Mouse (Mus musculus): ENCODE data around the gene Rorb. TPM values are rescaled to one million over a fixed set of nuclear protein-coding genes. Genes with fewer than 3 reads are reported as not detected.

The Rorb gene
- total RNA-seq, 2 experiments from 2014 or later, result 58.7 to 60.0 TPM

GRCm38 (mm10) chr19:19040800-19041199 lies 70.2 kb downstream of the Rorb start:
- no peak for DNase-seq (ENCODE audit: extremely low spot score in 1 of 2, low spot score in 2 of 2)
- intact Hi-C loops (cut with DNase I), result loop anchor here (10.0 kb wide), 1 partner anchor 1304 kb away; no protein-coding TSS in a partner anchor

GRCm38 (mm10) chr19:19034482-19035315 lies 76.3 kb downstream of the Rorb start:
- no peak for DNase-seq (ENCODE audit: extremely low spot score in 1 of 2, low spot score in 2 of 2)
- intact Hi-C loops (cut with DNase I), result no loop called here

DNA sequence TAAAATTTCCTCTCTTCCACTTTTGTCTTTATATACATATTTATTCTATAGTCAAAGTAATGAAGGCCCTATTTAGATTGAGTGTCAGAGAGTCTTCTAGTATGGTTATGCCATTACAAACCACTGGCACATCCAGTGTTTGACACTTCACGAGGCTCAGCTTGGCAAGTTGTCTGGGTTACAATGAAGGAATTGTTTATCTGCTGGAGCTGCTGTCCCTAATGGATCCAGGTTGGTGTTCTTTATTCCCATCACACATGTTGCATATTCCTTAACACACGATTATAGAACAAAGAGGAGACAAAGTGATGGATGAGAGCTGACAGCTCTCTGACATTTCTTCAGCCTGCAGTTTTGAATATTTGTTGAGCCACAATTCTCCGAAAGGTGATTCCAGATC lies 77.0 kb downstream of the Rorb start:
- intact Hi-C loops (cut with DNase I), result no loop called here
- DNase-seq (ENCODE audit: extremely low spot score in 1 of 2, low spot score in 2 of 2), result no peak

- DNase-seq (ENCODE audit: extremely low spot score in 1 of 2, low spot score in 2 of 2), result peak; percentile 39 to 44
- intact Hi-C loops (cut with DNase I), result no loop called here
Observed at GRCm38 (mm10) chr19:19005144-19005543, 105.9 kb downstream of the Rorb start.

DNA sequence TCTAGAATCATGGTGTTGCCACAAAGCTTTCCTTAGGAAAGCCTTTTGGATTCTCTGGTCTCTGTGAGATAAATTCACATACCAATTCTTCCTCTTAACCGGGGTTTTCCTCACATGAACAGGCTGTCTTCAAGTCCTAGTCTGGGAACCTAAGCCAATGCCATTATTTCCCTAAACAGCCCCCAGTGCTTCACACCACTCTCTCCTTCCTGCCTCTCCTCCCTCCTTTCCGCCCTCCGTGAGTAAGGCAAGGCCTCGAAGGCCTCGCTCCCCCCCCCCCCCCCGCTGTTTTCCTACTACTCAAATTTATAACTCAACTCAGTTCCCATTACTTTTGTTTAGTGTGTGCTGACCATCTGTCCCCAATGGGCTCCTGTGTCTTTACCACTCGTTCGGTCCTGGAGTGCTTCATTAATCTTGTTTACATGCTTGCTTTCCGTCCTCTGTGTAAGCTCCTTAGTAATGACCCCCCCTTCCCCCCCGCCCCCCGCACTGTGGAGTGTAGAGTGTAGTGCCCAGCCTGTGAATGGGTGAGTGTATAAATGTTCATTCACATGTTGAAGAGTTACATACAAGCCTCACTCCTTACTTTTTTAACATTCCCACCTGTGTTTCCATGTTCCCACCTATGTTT lies 106.9 kb downstream of the Rorb start:
- intact Hi-C loops (cut with DNase I), result no loop called here

DNA sequence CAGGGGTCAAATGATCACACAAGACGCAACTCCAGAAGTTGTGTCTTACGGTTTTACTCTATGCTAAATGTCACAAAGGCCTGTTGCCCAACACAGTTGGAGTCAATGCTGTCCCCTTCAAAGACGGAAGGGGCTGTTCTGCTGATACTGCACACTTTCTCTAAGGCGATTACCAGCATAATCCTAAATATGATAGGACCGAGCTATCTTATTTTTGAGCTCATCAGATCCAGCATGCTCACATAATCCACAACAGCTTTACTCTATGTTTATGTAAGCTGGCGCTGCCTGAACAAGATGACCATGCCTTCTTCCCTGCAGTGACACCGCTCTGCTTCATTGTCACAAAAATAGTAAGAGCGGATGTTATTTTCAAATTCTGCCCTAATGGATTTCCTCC lies 112.0 kb downstream of the Rorb start:
- intact Hi-C loops (cut with DNase I), result no loop called here
- DNase-seq (ENCODE audit: extremely low spot score in 1 of 2, low spot score in 2 of 2), result no peak

More for the DNA sequence above, 106.9 kb downstream of the Rorb start:
- no peak for DNase-seq (ENCODE audit: extremely low spot score in 1 of 2, low spot score in 2 of 2)

DNA sequence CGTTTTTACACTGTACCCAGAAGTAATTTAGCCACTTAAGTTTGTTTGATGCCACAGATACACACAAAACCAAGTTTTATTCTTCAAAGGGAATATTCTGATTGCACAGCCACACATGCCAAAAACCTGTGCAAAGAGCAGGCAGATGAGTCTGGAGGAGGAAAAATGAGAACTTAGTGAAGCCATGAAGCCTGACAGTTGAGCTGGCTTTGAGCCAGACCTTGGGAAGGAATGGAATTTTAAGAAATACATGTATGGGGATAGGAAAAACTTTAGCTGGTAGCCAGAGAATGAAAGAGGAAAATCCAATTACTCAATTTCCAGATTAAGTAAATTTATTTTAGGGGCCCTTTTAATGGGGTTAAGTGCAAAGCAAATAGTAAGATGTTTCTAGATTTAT lies 113.3 kb downstream of the Rorb start:
- DNase-seq (ENCODE audit: extremely low spot score in 1 of 2, low spot score in 2 of 2), result no peak
- intact Hi-C loops (cut with DNase I), result no loop called here

DNA sequence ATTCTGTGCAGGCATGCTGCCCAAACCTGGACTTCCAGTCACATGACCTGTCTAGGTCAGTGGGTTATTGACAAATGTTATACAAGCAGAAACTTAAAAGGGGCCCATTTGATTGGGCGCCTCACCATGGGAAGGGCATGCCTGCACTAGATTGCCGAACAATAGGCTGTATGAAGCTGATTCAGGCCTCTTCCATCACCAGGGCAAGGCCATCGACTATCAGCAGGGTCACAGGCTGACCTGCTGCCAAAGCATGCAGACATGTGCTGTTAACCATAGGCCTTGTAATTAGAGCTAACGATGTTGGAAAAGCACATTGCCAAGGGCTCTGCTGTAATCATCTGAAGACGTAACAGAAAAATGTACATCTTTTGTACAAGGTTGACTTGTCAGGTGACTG lies 131.0 kb downstream of the Rorb start:
- intact Hi-C loops (cut with DNase I), result loop anchor here (10.0 kb wide), 2 partner anchors 125 to 1365 kb away; no protein-coding TSS in a partner anchor
- no peak for DNase-seq (ENCODE audit: extremely low spot score in 1 of 2, low spot score in 2 of 2)

DNA sequence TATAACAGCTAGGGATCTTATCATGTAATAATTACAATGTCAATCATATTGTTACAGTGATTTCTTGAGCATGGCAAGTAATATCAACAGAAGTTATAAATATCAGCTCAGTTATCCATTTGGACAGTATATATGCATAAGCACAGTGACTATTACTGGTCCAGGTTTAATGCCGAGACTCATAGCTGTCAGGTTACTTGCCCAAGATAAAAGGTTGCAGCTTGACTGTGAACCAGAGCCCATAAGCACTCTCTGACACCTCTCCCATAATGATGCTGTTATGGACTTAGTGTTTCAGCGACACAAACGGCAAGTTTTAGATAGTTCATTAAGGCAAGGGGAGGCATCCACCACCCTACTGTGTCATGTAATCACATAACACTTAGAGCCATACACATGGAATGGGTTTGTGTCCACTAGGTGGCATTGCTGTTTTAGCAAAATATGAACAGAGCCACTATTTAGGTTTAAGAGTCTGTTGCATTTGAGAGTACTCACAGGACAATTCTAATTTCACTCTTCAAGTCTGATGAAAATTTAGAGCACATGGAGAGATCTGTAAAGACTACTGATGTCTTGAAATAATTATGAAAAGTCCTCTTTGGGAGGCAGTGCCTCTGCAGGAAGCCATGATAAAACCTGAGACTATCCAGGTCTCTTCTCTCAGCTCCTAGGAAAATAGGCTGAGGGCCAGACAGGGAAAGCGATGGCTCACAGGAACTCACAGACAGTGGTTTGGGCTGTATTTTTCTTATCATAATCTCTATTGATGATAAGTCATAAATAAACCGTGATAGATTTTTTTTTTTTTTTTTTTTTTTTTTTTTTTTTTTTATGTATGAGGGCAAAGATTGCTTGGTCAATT lies 136.0 kb downstream of the Rorb start:
- DNase-seq (ENCODE audit: extremely low spot score in 1 of 2, low spot score in 2 of 2), result peak; percentile 22 to 77
- intact Hi-C loops (cut with DNase I), result loop anchor here (10.0 kb wide), 2 partner anchors 130 to 1370 kb away; no protein-coding TSS in a partner anchor

DNA sequence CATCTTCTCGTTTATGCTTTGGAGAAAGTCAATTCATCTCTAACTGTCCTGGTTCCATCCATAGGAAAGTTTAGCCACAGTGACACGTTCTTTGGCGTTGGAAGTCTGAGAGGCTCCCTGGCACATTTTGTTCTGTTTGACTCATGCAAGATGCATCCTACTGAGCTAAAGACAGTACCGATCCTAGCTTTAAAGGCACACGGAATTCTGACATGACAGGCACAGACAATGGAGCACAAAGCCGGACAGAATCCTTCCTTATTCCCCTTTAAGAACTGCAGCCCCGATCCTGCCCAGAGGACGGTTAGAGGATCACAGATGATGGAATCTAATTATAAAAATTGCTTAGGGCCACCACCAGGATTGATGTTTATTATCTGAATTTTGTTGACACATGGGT lies 141.6 kb downstream of the Rorb start:
- intact Hi-C loops (cut with DNase I), result no loop called here
- no peak for DNase-seq (ENCODE audit: extremely low spot score in 1 of 2, low spot score in 2 of 2)

DNA sequence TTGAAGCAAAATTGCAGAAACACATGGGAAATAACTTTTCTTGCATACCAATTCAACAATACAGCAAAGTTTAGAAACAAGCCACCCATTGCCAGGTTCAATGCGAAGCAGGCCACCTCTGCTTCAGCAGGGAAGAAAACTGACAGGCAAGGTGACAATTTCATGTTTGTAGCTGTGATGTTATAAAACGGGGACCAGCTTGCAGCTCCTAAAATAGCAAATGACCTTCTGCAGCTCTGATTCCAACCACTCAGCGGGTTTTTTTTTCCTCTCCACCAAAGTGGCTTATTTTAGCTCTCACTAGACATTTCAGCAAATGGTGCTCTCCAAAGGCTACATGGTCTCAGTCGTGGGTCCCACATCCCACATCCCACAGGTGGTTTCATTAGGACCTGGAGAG lies 143.7 kb downstream of the Rorb start:
- DNase-seq (ENCODE audit: extremely low spot score in 1 of 2, low spot score in 2 of 2), result no peak

GRCm38 (mm10) chr19:18959862-18960261 lies 151.1 kb downstream of the Rorb start:
- DNase-seq (ENCODE audit: extremely low spot score in 1 of 2, low spot score in 2 of 2), result peak in 1 of 2 experiments; percentile 20
- intact Hi-C loops (cut with DNase I), result no loop called here

More for the DNA sequence above, 143.7 kb downstream of the Rorb start:
- intact Hi-C loops (cut with DNase I), result no loop called here

DNA sequence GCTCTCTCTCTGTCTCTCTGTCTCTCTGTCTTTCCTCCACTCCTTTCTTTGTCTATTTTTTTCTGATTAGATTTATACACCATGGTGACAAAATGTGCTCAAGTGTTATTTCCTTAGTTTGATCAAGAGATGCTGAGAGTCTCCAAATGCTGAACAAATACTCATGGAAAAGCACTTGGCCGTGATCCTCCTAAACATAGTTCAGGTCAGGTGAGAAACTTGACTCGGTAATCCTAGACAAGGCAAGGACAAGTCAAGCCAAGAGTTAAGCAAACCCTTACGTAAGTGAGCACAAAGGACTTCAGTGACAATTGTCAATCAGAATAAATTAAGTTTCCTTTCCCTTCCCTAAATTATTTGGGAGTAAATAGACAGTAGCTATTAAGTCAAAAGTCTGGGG lies 158.2 kb downstream of the Rorb start:
- no peak for DNase-seq (ENCODE audit: extremely low spot score in 1 of 2, low spot score in 2 of 2)
- intact Hi-C loops (cut with DNase I), result no loop called here

GRCm38 (mm10) chr19:18947193-18947592 lies 163.8 kb downstream of the Rorb start:
- DNase-seq (ENCODE audit: extremely low spot score in 1 of 2, low spot score in 2 of 2), result no peak
- intact Hi-C loops (cut with DNase I), result no loop called here

DNA sequence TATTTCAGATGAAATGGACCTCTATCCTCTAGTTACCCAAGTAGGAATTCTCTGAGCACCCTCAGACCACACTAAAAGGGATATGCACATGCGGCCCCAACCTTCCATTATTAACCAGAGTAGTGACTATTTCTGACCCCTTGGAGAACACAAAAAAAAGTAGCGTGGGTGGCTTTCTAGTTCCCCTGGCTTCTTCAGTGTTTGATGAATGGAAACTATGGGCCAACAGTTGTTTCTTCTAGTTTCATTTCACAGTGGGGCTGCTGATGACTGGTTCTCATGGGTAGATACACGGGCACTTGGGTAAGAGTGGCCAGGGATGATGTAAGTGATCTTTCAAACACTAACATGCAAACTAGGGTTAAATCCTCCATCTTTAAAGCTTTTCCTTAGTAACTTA lies 165.7 kb downstream of the Rorb start:
- no peak for DNase-seq (ENCODE audit: extremely low spot score in 1 of 2, low spot score in 2 of 2)
- intact Hi-C loops (cut with DNase I), result no loop called here

- peak in 1 of 2 experiments; percentile 13 for DNase-seq (ENCODE audit: extremely low spot score in 1 of 2, low spot score in 2 of 2)
- intact Hi-C loops (cut with DNase I), result no loop called here
Observed at GRCm38 (mm10) chr19:18941391-18941790, 169.6 kb downstream of the Rorb start.

DNA sequence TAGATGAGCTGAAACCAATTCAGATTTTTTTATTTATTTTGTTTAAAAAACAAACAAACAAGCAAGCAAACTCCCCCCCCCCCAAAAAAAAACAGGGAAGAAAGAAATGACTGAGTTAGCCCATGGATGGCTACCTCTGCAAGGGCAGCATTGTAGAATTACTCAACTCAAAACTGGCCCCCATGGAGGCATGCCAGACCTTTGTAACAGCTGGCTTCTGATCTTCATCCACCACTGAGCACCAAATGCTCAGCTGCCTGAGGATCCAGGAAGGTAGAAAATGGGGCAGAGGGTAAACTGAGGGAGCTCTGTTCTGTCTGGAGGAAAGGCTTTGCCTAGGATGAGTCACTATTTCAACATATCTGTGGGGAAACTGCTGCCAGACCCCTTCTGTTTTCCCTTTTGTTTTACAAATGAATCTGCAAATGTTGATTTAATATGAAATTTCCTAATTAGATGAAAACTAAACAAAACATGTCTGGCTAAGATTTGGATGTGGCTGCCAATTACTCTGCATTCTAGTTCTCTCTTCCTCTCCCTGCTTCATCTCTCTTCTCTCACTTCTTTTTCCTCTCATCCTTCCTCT lies 199.1 kb downstream of the Rorb start:
- intact Hi-C loops (cut with DNase I), result no loop called here
- DNase-seq (ENCODE audit: extremely low spot score in 1 of 2, low spot score in 2 of 2), result no peak

DNA sequence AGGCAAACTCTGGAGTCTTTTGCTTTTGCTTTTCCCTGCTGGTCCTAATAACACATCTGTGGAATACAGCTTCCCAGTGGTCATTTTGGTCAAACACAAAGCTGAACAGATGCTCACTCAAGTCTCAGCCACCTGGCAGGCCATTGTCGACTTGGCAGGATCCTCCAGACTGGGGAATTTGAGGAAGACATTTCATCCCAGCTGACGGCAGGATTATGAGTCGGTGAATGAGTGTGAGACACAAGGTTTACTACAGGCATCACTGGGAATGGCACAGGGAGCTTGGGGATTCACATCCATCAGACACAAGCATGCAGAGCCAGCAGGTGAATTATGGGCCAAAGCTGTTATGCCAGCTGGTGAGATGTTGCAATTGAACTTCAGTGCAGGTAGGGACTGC lies 201.4 kb downstream of the Rorb start:
- intact Hi-C loops (cut with DNase I), result no loop called here
- DNase-seq (ENCODE audit: extremely low spot score in 1 of 2, low spot score in 2 of 2), result no peak

GRCm38 (mm10) chr19:18905511-18905910 lies 205.5 kb downstream of the Rorb start:
- DNase-seq (ENCODE audit: extremely low spot score in 1 of 2, low spot score in 2 of 2), result no peak
- intact Hi-C loops (cut with DNase I), result no loop called here

All from left cerebral cortex, postnatal 10 days (tissue).